Mouse (Mus musculus) adrenal gland, postnatal 4 days (tissue): Measurements from ENCODE around the gene Ncf1. TPM values are rescaled to one million over a fixed set of nuclear protein-coding genes. Genes with fewer than 3 reads are reported as not detected.

Experiments
- total RNA-seq, 2 experiments: library from RNA; stranded (reverse); gene quantifications; 2 replicates each; pipeline ENCODE4 v1.2.3; 2021

Gene Ncf1
- total RNA-seq, 2 experiments from 2014 or later, result 5.2 to 10.3 TPM

Other genes with a start within 250 kb of the Ncf1 start
- gene Castor2, start 129.9 kb downstream of the Ncf1 start, total RNA-seq, result 10 to 100 TPM; 16.6 to 23.7 TPM
- 10 to 100 TPM; 33.0 to 35.6 TPM for gene Rcc1l, start 52.9 kb downstream of the Ncf1 start, total RNA-seq
- gene Gtf2ird2, start 45.6 kb downstream of the Ncf1 start, total RNA-seq, result 10 to 100 TPM; 13.9 to 15.9 TPM
- gene Gtf2i, start 85.1 kb upstream of the Ncf1 start, total RNA-seq, result 100 to 1,000 TPM; 266 to 270 TPM
- 100 to 1,000 TPM in 1 of 2 experiments, 10 to 100 TPM in 1; 93.5 to 104 TPM for gene Gtf2ird1, start 227.1 kb upstream of the Ncf1 start, total RNA-seq